Mouse (Mus musculus): Measurements from ENCODE around the gene Gm8764. TPM values are rescaled to one million over a fixed set of nuclear protein-coding genes. Genes with fewer than 3 reads are reported as not detected.
"Not testable (repeated sequence)": the region's sequence is repeated elsewhere in the genome, so short reads cannot be mapped to it uniquely, and the experiment has no call there.

Gm8764 gene
- not detected in 2 replicates for polyA plus RNA-seq (2012)

GRCm38 (mm10) chr10:104159706-104160105 is at the start of gene Gm8764:
TSS of gene Gm8764 (plus strand) at chr10:104160006.
- TF ChIP-seq GATA1 (IDR thresholded peaks at IDR 0.05; ENCODE audit: low read length), result not testable (repeated sequence)

GRCm38 (mm10) chr10:104110044-104110443 is 49.8 kb upstream of the Gm8764 start:
- TF ChIP-seq GATA1 (IDR thresholded peaks at IDR 0.05; ENCODE audit: low read length), result no peak

GRCm38 (mm10) chr10:104118312-104118711 is 41.5 kb upstream of the Gm8764 start:
- TF ChIP-seq GATA1 (IDR thresholded peaks at IDR 0.05; ENCODE audit: low read length), result no peak

- TF ChIP-seq GATA1 (IDR thresholded peaks at IDR 0.05; ENCODE audit: low read length), result not testable (repeated sequence)
Measured at GRCm38 (mm10) chr10:104142687-104143086, 17.1 kb upstream of the Gm8764 start, which contains the start of gene Gm21293. TSS of gene Gm21293 (plus strand) at chr10:104142987.

DNA sequence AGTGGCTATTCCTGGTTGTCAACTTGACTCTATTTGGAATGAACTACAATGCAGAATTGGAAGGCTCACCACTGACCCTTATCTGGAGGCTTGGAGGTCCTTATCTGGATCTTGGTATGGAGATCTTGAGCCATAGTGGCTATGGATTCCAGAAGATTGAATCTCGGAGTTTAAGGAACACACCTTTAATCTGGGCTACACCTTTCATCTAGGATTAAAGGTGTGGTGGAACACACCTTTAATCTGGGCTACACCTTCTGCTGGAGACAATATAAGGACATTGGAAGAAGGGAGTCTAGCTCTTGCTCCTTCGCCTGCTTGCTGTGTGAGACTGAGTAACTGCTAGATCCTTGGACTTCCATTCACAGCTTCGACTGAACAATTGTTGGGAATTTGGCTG is 8.6 kb upstream of the Gm8764 start, which contains the start of gene Gm6763:
Gene Gm6763 (plus strand): TSS at position 301 of the 400 bp plus-strand sequence.
- not testable (repeated sequence) for TF ChIP-seq GATA1 (IDR thresholded peaks at IDR 0.05; ENCODE audit: low read length)

GRCm38 (mm10) chr10:104168215-104168614 is 8.4 kb downstream of the Gm8764 start, which contains the start of gene Gm21304:
TSS of gene Gm21304 (plus strand) at chr10:104168515.
- not testable (repeated sequence) for TF ChIP-seq GATA1 (IDR thresholded peaks at IDR 0.05; ENCODE audit: low read length)

- not testable (repeated sequence) for TF ChIP-seq GATA1 (IDR thresholded peaks at IDR 0.05; ENCODE audit: low read length)
Measured at GRCm38 (mm10) chr10:104176724-104177123, 16.9 kb downstream of the Gm8764 start, which contains the start of gene Gm21312. TSS of gene Gm21312 (plus strand) at chr10:104177024.

- not testable (repeated sequence) for TF ChIP-seq GATA1 (IDR thresholded peaks at IDR 0.05; ENCODE audit: low read length)
Measured at GRCm38 (mm10) chr10:104185233-104185632, 25.4 kb downstream of the Gm8764 start, which contains the start of gene Gm20765. TSS of gene Gm20765 (plus strand) at chr10:104185533.

DNA sequence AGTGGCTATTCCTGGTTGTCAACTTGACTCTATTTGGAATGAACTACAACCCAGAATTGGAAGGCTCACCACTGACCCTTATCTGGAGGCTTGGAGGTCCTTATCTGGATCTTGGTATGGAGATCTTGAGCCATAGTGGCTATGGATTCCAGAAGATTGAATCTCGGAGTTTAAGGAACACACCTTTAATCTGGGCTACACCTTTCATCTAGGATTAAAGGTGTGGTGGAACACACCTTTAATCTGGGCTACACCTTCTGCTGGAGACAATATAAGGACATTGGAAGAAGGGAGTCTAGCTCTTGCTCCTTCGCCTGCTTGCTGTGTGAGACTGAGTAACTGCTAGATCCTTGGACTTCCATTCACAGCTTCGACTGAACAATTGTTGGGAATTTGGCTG is 33.9 kb downstream of the Gm8764 start, which contains the start of gene Gm4340:
Gene Gm4340 (plus strand): TSS at position 301 of the 400 bp plus-strand sequence.
- TF ChIP-seq GATA1 (IDR thresholded peaks at IDR 0.05; ENCODE audit: low read length), result not testable (repeated sequence)

DNA sequence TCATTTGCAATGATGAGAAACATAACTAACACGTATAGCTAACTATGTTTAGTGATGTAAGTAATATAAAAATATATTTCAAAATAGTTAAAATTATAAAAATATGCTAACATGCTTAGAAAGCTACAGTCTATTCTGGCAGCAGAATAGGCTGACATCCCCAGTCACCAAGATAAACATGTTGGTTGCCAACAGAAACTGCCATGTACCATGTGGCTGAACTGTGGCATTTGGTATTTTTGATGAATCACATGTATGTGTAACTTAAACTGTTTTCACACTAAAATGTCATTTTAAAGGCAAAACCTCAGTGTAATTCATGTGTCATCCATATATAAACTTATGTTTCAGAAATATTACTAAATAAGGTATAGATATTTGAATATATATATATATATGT is 49.8 kb downstream of the Gm8764 start:
- no peak for TF ChIP-seq GATA1 (IDR thresholded peaks at IDR 0.05; ENCODE audit: low read length)

DNA sequence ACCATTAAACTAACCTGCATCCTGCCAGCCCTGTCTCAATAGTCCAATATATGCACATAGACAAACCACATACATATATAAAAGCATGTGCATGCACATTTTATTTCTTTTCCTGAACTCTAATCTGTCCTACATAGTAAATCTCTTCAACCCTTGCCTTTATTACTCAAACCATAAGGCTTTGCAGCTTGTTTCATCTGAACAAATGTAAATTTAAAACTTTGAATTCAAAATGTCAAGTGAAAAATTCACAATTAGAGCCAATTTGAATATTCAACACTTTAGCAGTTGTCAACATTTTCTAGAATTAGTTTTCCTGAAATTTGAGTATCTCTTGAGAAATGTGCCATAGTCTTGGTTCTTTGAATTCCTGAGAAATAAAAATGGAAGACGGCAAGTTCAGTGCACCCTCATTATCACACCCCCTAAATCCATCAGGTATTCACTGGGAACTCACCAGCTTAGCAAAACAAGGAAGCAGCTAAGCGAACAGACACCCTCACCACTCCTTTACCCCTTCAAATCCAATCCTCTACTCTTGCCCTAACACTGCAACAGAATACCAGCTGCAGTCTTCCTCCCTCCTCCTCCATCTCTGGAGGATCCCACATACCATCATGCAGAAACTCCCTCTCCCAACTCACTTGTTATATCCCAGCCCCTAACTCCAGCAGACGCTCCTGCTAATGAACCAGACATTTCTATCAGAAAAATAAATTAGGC is 50.6 kb downstream of the Gm8764 start:
- no peak for TF ChIP-seq GATA1 (IDR thresholded peaks at IDR 0.05; ENCODE audit: low read length)

Other genes with a start within 250 kb of the Gm8764 start
- gene Gm21293, start 17.0 kb upstream of the Gm8764 start, polyA plus RNA-seq (2012), result not detected in 2 replicates
- gene Gm6763, start 8.5 kb upstream of the Gm8764 start, polyA plus RNA-seq (2012), result not detected in 2 replicates
- gene Gm21304, start 8.5 kb downstream of the Gm8764 start, polyA plus RNA-seq (2012), result not detected in 2 replicates
- gene Gm21312, start 17.0 kb downstream of the Gm8764 start, polyA plus RNA-seq (2012), result not detected in 2 replicates
- not detected in 2 replicates for gene Gm20765, start 25.5 kb downstream of the Gm8764 start, polyA plus RNA-seq (2012)
- gene Gm4340, start 34.0 kb downstream of the Gm8764 start, polyA plus RNA-seq (2012), result not detected in 2 replicates

All from G1E-ER4 (cell line).